Comparison of ENCODE assay signal across 14 mouse cellular contexts in genomic region chr8:77483676-77484075, GRCm38 (mm10). TPM values are rescaled to one million over a fixed set of nuclear protein-coding genes. Genes with fewer than 3 reads are reported as not detected.
DNase-seq lines count a peak whose midpoint lies in the region; ATAC-seq and TF ChIP-seq lines count a peak whose summit lies in the region.
"Had no signal": no experiment of that assay in that cellular context is flagged by ENCODE, and none has a peak within 500 bp of the region (broad histone marks: within the 10 kb centered on the region; RNA-seq: fewer than 3 reads in every experiment).

No protein-coding gene starts in this region.

- DNase-seq in heart, postnatal 4 days: no peak
- peak; percentile 36 for DNase-seq in liver, postnatal 0 days
- DNase-seq in spleen, postnatal 36 days (ENCODE audit: low spot score in 2 of 2): peak; percentile 60 to 65
- no peak for DNase-seq in layer of hippocampus, postnatal 14 days (ENCODE audit: low spot score in 2 of 2)
- DNase-seq in ovary, postnatal 14 days (ENCODE audit: low spot score): no peak
- no peak for DNase-seq in layer of hippocampus, adult 18-20 months (ENCODE audit: low spot score in 2 of 2)
- DNase-seq: adrenal gland, postnatal 14 days; cerebellum, postnatal 36 days; midbrain, embryonic 14.5 days; right cerebral cortex, adult 18-20 months; thymus, adult 2 months had no signal

- no peak for TF ChIP-seq CTCF in liver, postnatal 0 days (IDR thresholded peaks at IDR 0.05; ENCODE audit: low read depth)

- TF ChIP-seq EP300 in liver, postnatal 0 days (IDR thresholded peaks at IDR 0.05; ENCODE audit: low read depth): no peak

- no peaks in the 10 kb centered on the region for H3K9me3 ChIP-seq in heart, embryonic 12.5 days (replicated peaks)
- no peaks in the 10 kb centered on the region for H3K9me3 ChIP-seq in liver, postnatal 0 days (ENCODE audit: low read length)
- H3K9me3 ChIP-seq: kidney, embryonic 15.5 days had no signal

- peak overlapping the region; percentile 17; the same call in 1 of the 2 replicates for H3K9ac ChIP-seq in heart, embryonic 12.5 days
- no peak overlapping the region for H3K9ac ChIP-seq in liver, postnatal 0 days (replicated peaks)
- H3K9ac ChIP-seq: kidney, embryonic 15.5 days had no signal

- H3K36me3 ChIP-seq in heart, embryonic 12.5 days: no peaks in the 10 kb centered on the region
- no peaks in the 10 kb centered on the region for H3K36me3 ChIP-seq in liver, postnatal 0 days (replicated peaks; ENCODE audit: insufficient read depth, low read length)
- H3K36me3 ChIP-seq: kidney, embryonic 15.5 days had no signal

- H3K27ac ChIP-seq in heart, embryonic 12.5 days (ENCODE audit: poor library complexity, severe bottlenecking): no peak overlapping the region
- H3K27ac ChIP-seq in liver, postnatal 0 days (ENCODE audit: low read depth): peak overlapping the region; percentile 69
- H3K27ac ChIP-seq: kidney, embryonic 15.5 days had no signal

- H3K4me1 ChIP-seq in heart, embryonic 12.5 days (replicated peaks): peaks cover 80% of the 10 kb centered on the region
- H3K4me1 ChIP-seq in liver, postnatal 0 days (ENCODE audit: insufficient read depth): peaks cover 41% of the 10 kb centered on the region

- no peak overlapping the region for H3K4me3 ChIP-seq in heart, embryonic 12.5 days
- no peak overlapping the region for H3K4me3 ChIP-seq in liver, postnatal 0 days (ENCODE audit: low read depth, low read length)
- H3K4me3 ChIP-seq: kidney, embryonic 15.5 days had no signal

- ATAC-seq in heart, embryonic 12.5 days (ENCODE audit: insufficient number of reproducible peaks, low FRiP score): no peak
- peak; percentile 92 for ATAC-seq in common myeloid progenitor, adult 5-6 weeks (replicated peaks; ENCODE audit: low read depth, poor library complexity, severe bottlenecking)
- peak; percentile 37 for ATAC-seq in liver, postnatal 0 days

- H3K27me3 ChIP-seq in heart, embryonic 12.5 days (replicated peaks): no peaks in the 10 kb centered on the region
- no peaks in the 10 kb centered on the region for H3K27me3 ChIP-seq in liver, postnatal 0 days (ENCODE audit: insufficient read depth, low read length)
- H3K27me3 ChIP-seq: kidney, embryonic 15.5 days had no signal

- no peak overlapping the region for H3K4me2 ChIP-seq in heart, embryonic 12.5 days
- peak overlapping the region; percentile 47; the same call in 1 of the 2 replicates for H3K4me2 ChIP-seq in liver, postnatal 0 days (ENCODE audit: low read depth, low read length)
- H3K4me2 ChIP-seq: kidney, embryonic 15.5 days had no signal

- WGBS in heart, embryonic 12.5 days: 34% methylated on average over 4 of the region's 4 CpGs
- WGBS in liver, postnatal 0 days (ENCODE audit: insufficient replicate concordance): 34% methylated on average over 4 of the region's 4 CpGs

RNA-seq across cellular contexts. Expression of gene Arhgap10, which starts 34.1 kb away (rescaled TPM):
- 23.8 and 25.3 TPM in 2 replicates for polyA plus RNA-seq in heart, embryonic 12.5 days (2016; fragmentation: Nextera tagmentation; extraction: Ambion mirVana)
- 10 to 100 TPM; 50.3 to 51.3 TPM for total RNA-seq in heart, postnatal 4 days (2021)
- 22.4 and 30.7 TPM in 2 replicates for total RNA-seq in common myeloid progenitor, adult 5-6 weeks (2017)
- polyA plus RNA-seq in liver, postnatal 0 days (2015; fragmentation: Nextera tagmentation; extraction: Ambion mirVana): 3.9 and 4.1 TPM in 2 replicates
- 1 to 10 TPM; 6.9 to 7.6 TPM for total RNA-seq in layer of hippocampus, postnatal 14 days (2021)
- 10 to 100 TPM; 11.0 to 11.3 TPM for total RNA-seq in layer of hippocampus, adult 18-20 months (2021)

Comparison
In these comparisons a context has a peak if more than half of its experiments do, and no peak if none do; other contexts are left out.
1. DNase-seq: peak in liver, postnatal 0 days (single experiment) and spleen, postnatal 36 days (2 of 2); none in heart, postnatal 4 days (single experiment), layer of hippocampus, postnatal 14 days (0 of 2), ovary, postnatal 14 days (single experiment) and layer of hippocampus, adult 18-20 months (0 of 2).